Mouse (Mus musculus): ENCODE measurements around the gene Myb.
A peak's percentile ranks its signal among the peaks of the same experiment; 100 is the strongest.

GRCm38 (mm10) chr10:21188564-21189274 lies 27.9 kb upstream of the Myb start:
- TF ChIP-seq POLR2A (IDR thresholded peaks at IDR 0.05; ENCODE audit: extremely low read depth, insufficient read depth, low read length): no peak
- peak; percentile 49; the same call in 1 of the 2 replicates for TF ChIP-seq CTCF (IDR thresholded peaks at IDR 0.05; ENCODE audit: low read depth, low read length)

Data from liver, adult 2 months (tissue).